Mouse (Mus musculus) liver, adult 2 months (tissue): Measurements from ENCODE around the gene Cfap52.

Experiments used
- CTCF ChIP-seq: fragments of 200-500 bp; IDR thresholded peaks from 2 replicates; pipeline ENCODE4 v1.5.1; 2011; ENCODE audit warnings: low read depth, low read length, control low read depth
- POLR2A ChIP-seq: fragments of 200-500 bp; IDR thresholded peaks from 2 replicates; pipeline ENCODE4 v1.6.1; 2011; ENCODE audit warnings: low read length, control low read depth; ENCODE audit not compliant: insufficient read depth; ENCODE audit errors: extremely low read depth

DNA sequence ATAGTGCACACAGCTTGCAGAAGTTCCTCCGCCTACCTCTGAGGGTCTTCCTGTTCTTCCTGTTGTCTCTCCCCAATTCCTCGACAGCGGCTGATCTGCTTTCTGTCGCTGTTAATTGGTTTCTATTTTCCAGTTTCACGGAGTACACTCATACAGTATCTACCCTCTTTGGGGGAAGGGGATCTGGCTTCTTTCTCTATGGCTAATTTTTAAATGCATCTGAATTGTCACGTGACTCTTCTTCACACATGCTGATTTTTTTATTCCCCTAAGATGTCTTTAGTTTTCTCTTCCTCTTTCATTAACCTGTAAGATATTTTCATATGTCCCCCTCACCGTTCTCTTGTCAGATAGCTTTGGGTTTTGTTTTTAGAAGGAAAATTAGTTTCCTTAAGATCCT, 46.8 kb upstream of the Cfap52 start:
- TF ChIP-seq CTCF (no peak), POLR2A (no peak)
